Mouse (Mus musculus) pancreas, adult 10 weeks (tissue): Measurements from ENCODE around the gene Man2b2. TPM values are rescaled to one million over a fixed set of nuclear protein-coding genes. Genes with fewer than 3 reads are reported as not detected.

ENCODE experiments used
- polyA plus RNA-seq: library from polyadenylated mRNA; stranded (reverse); fragments of 350-450 nt; fragmentation: Illumina TruSeq; extraction: RNeasy Lipid Tissue Mini Kit (QIAGEN cat#74804); gene quantifications from one replicate; pipeline ENCODE4 v1.2.3, GENCODE M21; 2015; ENCODE audit warnings: low read depth, low replicate concordance; ENCODE audit not compliant: insufficient read depth

Gene Man2b2
- polyA plus RNA-seq, result 14.4 TPM

DNA sequence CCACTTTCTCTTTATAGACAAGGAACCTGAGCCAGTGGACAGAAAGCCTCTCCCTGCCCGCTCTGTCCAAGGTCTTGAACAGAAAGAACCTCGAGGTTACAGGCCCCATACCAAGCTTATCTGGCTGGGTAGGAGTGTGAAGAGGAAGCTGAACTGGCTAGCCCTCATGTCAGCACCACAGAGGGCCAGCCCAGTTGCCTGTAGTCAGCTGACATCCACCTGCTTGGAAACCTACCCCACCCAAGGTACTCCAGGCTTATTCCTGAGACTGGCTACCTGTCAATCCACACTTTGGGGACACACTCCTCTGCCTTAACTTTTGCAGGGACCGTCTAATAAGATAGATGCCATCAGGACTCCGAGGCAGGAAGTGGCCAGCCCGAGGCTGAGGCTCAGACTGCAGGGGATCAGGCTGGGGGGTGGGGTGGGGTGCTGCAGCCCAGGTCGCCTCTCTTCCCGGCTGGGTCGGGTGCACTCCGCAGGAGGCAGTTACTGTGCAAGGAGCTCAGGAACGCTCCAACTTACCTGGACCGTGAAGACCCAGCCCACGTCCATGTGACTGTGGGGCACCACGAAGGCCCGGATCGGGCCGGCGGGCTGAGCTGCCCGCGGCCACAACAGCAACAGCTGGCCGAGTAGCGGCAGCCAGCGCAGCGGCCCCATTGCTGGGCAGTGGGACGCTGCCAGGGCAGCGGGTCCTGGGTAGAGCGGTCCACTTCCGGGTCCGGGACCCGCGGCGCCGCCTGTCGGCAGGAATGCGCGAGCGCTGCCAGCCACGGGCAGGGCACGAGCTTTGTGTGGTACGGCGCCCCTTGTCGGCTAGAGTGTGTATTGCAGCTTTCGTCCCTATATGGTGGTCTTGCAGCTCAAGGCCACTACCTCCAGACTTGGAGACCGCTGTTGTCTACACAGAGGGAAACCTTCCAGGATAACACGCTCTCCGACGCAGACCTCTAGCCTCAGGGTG lies at the start of gene Man2b2:
Man2b2 (minus strand) TSS at position 741 of the 967 bp plus-strand sequence.

DNA sequence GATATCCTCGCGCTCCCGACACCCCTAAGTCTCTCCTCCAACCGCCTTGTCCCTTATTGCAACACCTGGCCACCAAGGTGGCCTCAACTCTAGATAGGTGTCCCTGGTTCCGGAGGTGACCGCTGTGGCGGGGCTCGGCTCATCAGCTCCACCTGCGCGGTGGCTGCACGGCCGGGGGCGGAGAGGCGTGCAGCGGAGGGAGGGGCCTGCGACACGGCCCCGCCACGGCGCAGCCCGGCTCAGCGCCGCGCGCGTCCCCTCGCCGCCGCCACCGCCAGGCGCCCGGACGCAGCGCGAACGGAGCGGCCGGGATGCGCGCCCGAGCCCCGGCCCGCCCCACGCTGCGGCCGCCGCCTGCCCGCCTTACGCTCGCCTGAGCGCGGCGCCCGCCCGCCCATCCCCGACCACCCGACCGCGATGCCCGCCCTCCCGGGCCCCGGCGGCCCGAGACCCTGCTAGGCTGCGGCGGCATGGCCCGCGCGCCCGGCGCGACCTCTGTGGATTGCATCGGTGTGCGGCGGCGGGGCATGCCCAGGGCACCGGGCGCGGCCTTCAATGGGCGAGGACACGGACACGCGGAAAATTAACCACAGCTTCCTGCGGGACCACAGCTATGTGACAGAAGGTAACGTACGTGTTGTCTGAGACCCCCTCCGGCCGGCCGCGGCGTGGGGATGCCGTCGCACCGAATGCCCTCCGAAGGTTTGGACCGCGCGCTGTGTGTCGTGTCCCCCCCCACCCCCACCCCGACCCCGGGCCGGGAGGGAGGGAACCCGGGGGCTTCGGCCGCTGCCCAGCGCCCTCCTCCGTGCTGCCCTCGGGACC lies 38.0 kb upstream of the Man2b2 start, which contains the start of gene Ppp2r2c:
Ppp2r2c (plus strand) TSS at position 248 of the 825 bp plus-strand sequence.

DNA sequence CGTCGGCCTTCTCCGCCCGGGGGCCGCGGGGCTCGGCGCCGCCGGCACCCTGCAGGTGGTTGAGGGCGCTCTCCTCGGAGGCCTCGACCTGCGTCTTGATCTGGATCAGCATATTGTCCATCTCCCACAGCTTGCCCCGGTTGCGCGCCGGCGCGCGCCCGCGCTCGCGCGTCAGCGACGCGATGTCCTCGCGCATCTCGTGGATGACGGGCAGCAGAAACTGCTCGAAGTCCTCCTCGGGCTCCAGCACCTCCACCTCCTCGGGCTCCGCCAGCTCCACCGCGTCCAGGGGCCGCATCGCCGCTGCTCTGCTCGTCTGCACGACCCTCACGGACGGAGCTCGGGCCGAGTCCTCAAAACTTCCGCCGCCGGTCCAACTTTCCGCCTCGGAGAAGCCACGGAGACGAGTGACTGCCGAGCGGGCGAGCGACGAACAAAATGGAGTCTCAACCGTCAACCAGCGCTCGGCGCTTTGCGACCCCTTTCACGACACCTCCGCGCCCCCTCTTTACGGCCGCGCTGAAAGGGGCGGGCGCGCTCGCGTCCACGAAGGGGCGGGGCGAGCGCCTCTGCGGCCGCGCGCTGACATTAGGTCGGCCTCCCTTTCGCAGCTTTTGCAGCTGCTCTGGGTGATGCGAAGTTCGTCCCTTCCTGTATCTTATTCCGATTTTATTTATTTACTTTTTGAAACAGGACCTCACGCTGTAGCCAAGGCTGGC lies 34.0 kb downstream of the Man2b2 start, which contains the start of gene Mrfap1:
Mrfap1 (minus strand) TSS at position 477 of the 719 bp plus-strand sequence.

Other genes starting within 250 kb of the Man2b2 start
- gene Tbc1d14, start 237.4 kb downstream of the Man2b2 start, polyA plus RNA-seq, result 5.2 TPM
- gene D5Ertd579e, start 134.6 kb downstream of the Man2b2 start, polyA plus RNA-seq, result 8.2 TPM
- gene Bloc1s4, start 82.0 kb downstream of the Man2b2 start, polyA plus RNA-seq, result 6.5 TPM
- 82.0 TPM for gene Mrfap1, start 33.9 kb downstream of the Man2b2 start, polyA plus RNA-seq
- 0.44 TPM for gene Ppp2r2c, start 37.9 kb upstream of the Man2b2 start, polyA plus RNA-seq
- gene Wfs1, start 158.6 kb upstream of the Man2b2 start, polyA plus RNA-seq, result 6.6 TPM